Mouse (Mus musculus) erythroblast, embryonic 14.5 days (primary cell): Measurements from ENCODE around the gene Prph2.

ENCODE experiments used
- GATA1 ChIP-seq: IDR thresholded peaks from 2 replicates; pipeline ENCODE4 v1.6.1; 2012; ENCODE audit warnings: low read length, inconsistent platforms, mixed read lengths
- TAL1 ChIP-seq: IDR thresholded peaks from 3 replicates; pipeline ENCODE4 v1.6.1; 2012; ENCODE audit warnings: low read length, inconsistent platforms, mixed read lengths

DNA sequence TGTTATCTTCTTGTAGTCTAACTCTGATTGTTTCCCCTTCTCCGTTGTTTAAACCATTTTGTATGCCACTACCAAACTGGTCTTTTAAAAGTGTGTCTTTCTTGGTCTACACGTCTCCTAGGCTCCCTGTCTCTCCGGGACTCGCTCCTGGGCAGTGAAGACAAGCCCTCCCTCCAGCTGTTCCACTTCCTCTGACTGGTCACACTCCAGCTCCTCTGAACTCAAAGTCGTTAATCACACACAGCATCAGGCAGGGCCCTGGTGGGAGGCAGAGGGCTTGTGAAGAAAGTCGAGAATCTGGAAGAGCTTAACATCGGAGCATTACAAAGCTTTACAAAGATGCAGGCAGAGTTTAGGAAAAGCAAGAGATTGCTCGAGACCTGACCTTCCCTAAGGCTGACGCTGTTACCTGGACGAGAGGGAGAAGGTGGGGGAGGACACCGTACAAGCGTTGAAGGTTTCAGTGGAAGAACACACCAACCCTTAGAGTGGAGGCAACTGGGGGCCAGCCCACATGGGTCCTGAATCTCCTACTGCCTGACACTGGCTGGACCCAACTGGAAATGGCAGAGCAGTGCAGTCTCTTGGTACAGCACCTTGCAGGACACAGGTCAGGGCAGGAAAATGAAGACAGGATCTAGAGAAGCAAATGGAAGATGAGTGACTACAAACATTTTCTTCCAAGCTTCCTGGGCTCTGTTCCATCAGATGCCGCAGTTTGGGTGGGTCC lies 12.9 kb upstream of the Prph2 start:
- no peak for TF ChIP-seq GATA1
- TF ChIP-seq TAL1, result no peak
